Mouse (Mus musculus) left cerebral cortex, postnatal 14 days (tissue): Measurements from ENCODE around the gene Hs3st5. TPM values are rescaled to one million over a fixed set of nuclear protein-coding genes. Genes with fewer than 3 reads are reported as not detected.
"Not testable (repeated sequence)": the region's sequence is repeated elsewhere in the genome, so short reads cannot be mapped to it uniquely, and the experiment has no call there.

ENCODE experiments used
- DNase-seq, 2 experiments: peaks; one replicate each; pipeline ENCODE4 v3.0.0; 2021 to 2022; ENCODE audit warnings: low spot score in 2 of 2, mixed read lengths in 1 of 2
- intact Hi-C: fragments of 180-260 bp; cut with DNase I; formaldehyde crosslinking; loops from one replicate; pipeline ENCODE4 v1.15.1; 2025
- long read RNA-seq, 2 experiments: library from polyadenylated mRNA; stranded (forward); transcript quantifications; one replicate each; pipeline ENCODE4 v2.0.0; 2021
- total RNA-seq, 2 experiments: library from RNA; stranded (reverse); gene quantifications; 2 replicates each; pipeline ENCODE4 v1.2.3; 2021

Hs3st5 gene
- 10 to 100 TPM in 1 of 2 experiments, 1 to 10 TPM in 1; 9.0 to 10.9 TPM for total RNA-seq
- long read RNA-seq, experiment 1, transcript Hs3st5-201 (6 exons, 3,078 nt), result major isoform, 8 of 18 reads
- long read RNA-seq, experiment 1, transcript Hs3st5-202 (5 exons, 2,408 nt), result minor isoform, 7 of 18 reads
- long read RNA-seq, experiment 1, partial matches to known transcripts, result 0 of 18 reads
- long read RNA-seq, experiment 1, other reads (novel, unspliced or antisense), result 3 of 18 reads
- long read RNA-seq, experiment 2, partial matches to known transcripts, result 0 of 4 reads
- long read RNA-seq, experiment 2, other reads (novel, unspliced or antisense), result 1 of 4 reads

- intact Hi-C loops, result no loop called here
- DNase-seq, result peak; percentile 70 to 80
These were observed at the start of gene Hs3st5 for GRCm38 (mm10) chr10:36506727-36507555. TSS of gene Hs3st5 (plus strand) at chr10:36506814.

- no peak for DNase-seq
- intact Hi-C loops, result no loop called here
These were observed 38.0 kb upstream of the Hs3st5 start for GRCm38 (mm10) chr10:36468664-36469063.

GRCm38 (mm10) chr10:36471135-36471534, 35.5 kb upstream of the Hs3st5 start:
- intact Hi-C loops, result no loop called here
- no peak for DNase-seq

GRCm38 (mm10) chr10:36474834-36475233, 31.8 kb upstream of the Hs3st5 start:
- DNase-seq, result no peak
- intact Hi-C loops, result no loop called here

GRCm38 (mm10) chr10:36477543-36477942, 29.1 kb upstream of the Hs3st5 start:
- DNase-seq, result no peak
- intact Hi-C loops, result no loop called here

- DNase-seq, result no peak
- intact Hi-C loops, result no loop called here
These were observed 23.3 kb upstream of the Hs3st5 start for GRCm38 (mm10) chr10:36483362-36483761.

- intact Hi-C loops, result no loop called here
These were observed 22.6 kb upstream of the Hs3st5 start for GRCm38 (mm10) chr10:36484011-36484410.

GRCm38 (mm10) chr10:36484728-36485300, 21.8 kb upstream of the Hs3st5 start:
- no peak for DNase-seq
- intact Hi-C loops, result no loop called here

More at GRCm38 (mm10) chr10:36484011-36484410, 22.6 kb upstream of the Hs3st5 start:
- DNase-seq, result no peak

GRCm38 (mm10) chr10:36493566-36493965, 13.0 kb upstream of the Hs3st5 start:
- intact Hi-C loops, result no loop called here
- DNase-seq, result no peak

GRCm38 (mm10) chr10:36499713-36500112, 6.9 kb upstream of the Hs3st5 start:
- intact Hi-C loops, result no loop called here

GRCm38 (mm10) chr10:36506033-36506726, 434 bp upstream of the Hs3st5 start:
- peak; percentile 26 to 35 for DNase-seq
- intact Hi-C loops, result no loop called here

More at GRCm38 (mm10) chr10:36499713-36500112, 6.9 kb upstream of the Hs3st5 start:
- DNase-seq, result no peak

- DNase-seq, result no peak
These were observed 899 bp downstream of the Hs3st5 start for GRCm38 (mm10) chr10:36507556-36507870.

GRCm38 (mm10) chr10:36507991-36508546, 1.5 kb downstream of the Hs3st5 start:
- no peak for DNase-seq
- intact Hi-C loops, result no loop called here

More at GRCm38 (mm10) chr10:36507556-36507870, 899 bp downstream of the Hs3st5 start:
- intact Hi-C loops, result no loop called here

GRCm38 (mm10) chr10:36509477-36509876, 2.9 kb downstream of the Hs3st5 start:
- intact Hi-C loops, result no loop called here
- no peak for DNase-seq

- intact Hi-C loops, result no loop called here
- DNase-seq, result peak in 1 of 2 experiments; percentile 29
These were observed 17.3 kb downstream of the Hs3st5 start for GRCm38 (mm10) chr10:36523881-36524280.

GRCm38 (mm10) chr10:36533633-36534335, 27.2 kb downstream of the Hs3st5 start:
- no peak for DNase-seq
- intact Hi-C loops, result no loop called here

- intact Hi-C loops, result loop anchor here (5.0 kb wide), 1 partner anchor 246 kb away; no protein-coding TSS in a partner anchor
- DNase-seq, result no peak
These were observed 40.0 kb downstream of the Hs3st5 start for GRCm38 (mm10) chr10:36546622-36547021.

- DNase-seq, result not testable (repeated sequence)
- intact Hi-C loops, result loop anchor here (5.0 kb wide), 1 partner anchor 245 kb away; no protein-coding TSS in a partner anchor
These were observed 41.1 kb downstream of the Hs3st5 start for GRCm38 (mm10) chr10:36547713-36548112.

GRCm38 (mm10) chr10:36554057-36554456, 47.4 kb downstream of the Hs3st5 start:
- intact Hi-C loops, result no loop called here

More at GRCm38 (mm10) chr10:36554057-36554456, 47.4 kb downstream of the Hs3st5 start:
- DNase-seq, result no peak
